Mouse (Mus musculus): ENCODE results near the gene Plekhj1.
A peak's percentile ranks its signal among the peaks of the same experiment; 100 is the strongest.

The Plekhj1 gene

GRCm38 (mm10) chr10:80805925-80806324, 7.5 kb upstream of the Plekhj1 start:
- peak; percentile 72 for DNase-seq (ENCODE audit: inconsistent ontology term)

GRCm38 (mm10) chr10:80805322-80805721, 6.9 kb upstream of the Plekhj1 start:
- DNase-seq (ENCODE audit: inconsistent ontology term): no peak

GRCm38 (mm10) chr10:80804916-80805315, 6.5 kb upstream of the Plekhj1 start, which contains the start of gene Amh:
Amh (plus strand) TSS chr10:80805243.
- DNase-seq (ENCODE audit: inconsistent ontology term): no peak

- no peak for DNase-seq (ENCODE audit: inconsistent ontology term)
Observed at GRCm38 (mm10) chr10:80804340-80804739, 5.9 kb upstream of the Plekhj1 start.

GRCm38 (mm10) chr10:80802996-80803395, 4.6 kb upstream of the Plekhj1 start:
- DNase-seq (ENCODE audit: inconsistent ontology term): no peak

GRCm38 (mm10) chr10:80802204-80802912, 3.9 kb upstream of the Plekhj1 start:
- no peak for DNase-seq (ENCODE audit: inconsistent ontology term)

- peak; percentile 45 for DNase-seq (ENCODE audit: inconsistent ontology term)
Observed at GRCm38 (mm10) chr10:80799070-80799566, 692 bp upstream of the Plekhj1 start.

- DNase-seq (ENCODE audit: inconsistent ontology term): no peak
Observed at GRCm38 (mm10) chr10:80797186-80798149, 958 bp downstream of the Plekhj1 start.

- no peak for DNase-seq (ENCODE audit: inconsistent ontology term)
Observed at GRCm38 (mm10) chr10:80796307-80796848, 2.0 kb downstream of the Plekhj1 start.

GRCm38 (mm10) chr10:80794750-80795149, 3.7 kb downstream of the Plekhj1 start:
- DNase-seq (ENCODE audit: inconsistent ontology term): no peak

GRCm38 (mm10) chr10:80793803-80794202, 4.6 kb downstream of the Plekhj1 start:
- no peak for DNase-seq (ENCODE audit: inconsistent ontology term)

GRCm38 (mm10) chr10:80793033-80793784, 5.2 kb downstream of the Plekhj1 start:
- DNase-seq (ENCODE audit: inconsistent ontology term): no peak

GRCm38 (mm10) chr10:80792175-80793032, 6.0 kb downstream of the Plekhj1 start:
- DNase-seq (ENCODE audit: inconsistent ontology term): no peak

GRCm38 (mm10) chr10:80791476-80792174, 6.8 kb downstream of the Plekhj1 start:
- DNase-seq (ENCODE audit: inconsistent ontology term): no peak

GRCm38 (mm10) chr10:80790761-80791404, 7.5 kb downstream of the Plekhj1 start:
- DNase-seq (ENCODE audit: inconsistent ontology term): no peak

- no peak for DNase-seq (ENCODE audit: inconsistent ontology term)
Observed at GRCm38 (mm10) chr10:80787517-80787916, 10.9 kb downstream of the Plekhj1 start.

GRCm38 (mm10) chr10:80785963-80786362, 12.5 kb downstream of the Plekhj1 start:
- DNase-seq (ENCODE audit: inconsistent ontology term): no peak

GRCm38 (mm10) chr10:80784871-80785270, 13.6 kb downstream of the Plekhj1 start:
- no peak for DNase-seq (ENCODE audit: inconsistent ontology term)

- no peak for DNase-seq (ENCODE audit: inconsistent ontology term)
Observed at GRCm38 (mm10) chr10:80784302-80784701, 14.1 kb downstream of the Plekhj1 start.
